Mouse (Mus musculus) adrenal gland, postnatal 4 days (tissue): ENCODE data around the gene Adgrg1. TPM values are rescaled to one million over a fixed set of nuclear protein-coding genes. Genes with fewer than 3 reads are reported as not detected.

Experiments
- DNase-seq, 2 experiments: peaks; one replicate each; pipeline ENCODE4 v3.0.0; 2021 to 2022; ENCODE audit warnings: low spot score in 2 of 2, mixed read lengths in 2 of 2
- long read RNA-seq, 2 experiments: library from polyadenylated mRNA; stranded (forward); transcript quantifications; one replicate each; pipeline ENCODE4 v2.0.0; 2021
- total RNA-seq, 2 experiments: library from RNA; stranded (reverse); gene quantifications; 2 replicates each; pipeline ENCODE4 v1.2.3; 2021

Gene Adgrg1
- total RNA-seq = 10 to 100 TPM; 38.3 to 62.3 TPM
- long read RNA-seq, experiment 1, transcript Adgrg1-201 (14 exons, 3,574 nt) = major isoform, 8 of 27 reads
- long read RNA-seq, experiment 1, partial matches to known transcripts = 3 of 27 reads
- long read RNA-seq, experiment 1, other reads (novel, unspliced or antisense) = 14 of 27 reads
- long read RNA-seq, experiment 2, transcript Adgrg1-201 (14 exons, 3,574 nt) = minor isoform, 9 of 60 reads
- long read RNA-seq, experiment 2, transcript Adgrg1-202 (14 exons, 3,616 nt) = major isoform, 12 of 60 reads
- long read RNA-seq, experiment 2, partial matches to known transcripts = 29 of 60 reads
- long read RNA-seq, experiment 2, other reads (novel, unspliced or antisense) = 10 of 60 reads

DNA sequence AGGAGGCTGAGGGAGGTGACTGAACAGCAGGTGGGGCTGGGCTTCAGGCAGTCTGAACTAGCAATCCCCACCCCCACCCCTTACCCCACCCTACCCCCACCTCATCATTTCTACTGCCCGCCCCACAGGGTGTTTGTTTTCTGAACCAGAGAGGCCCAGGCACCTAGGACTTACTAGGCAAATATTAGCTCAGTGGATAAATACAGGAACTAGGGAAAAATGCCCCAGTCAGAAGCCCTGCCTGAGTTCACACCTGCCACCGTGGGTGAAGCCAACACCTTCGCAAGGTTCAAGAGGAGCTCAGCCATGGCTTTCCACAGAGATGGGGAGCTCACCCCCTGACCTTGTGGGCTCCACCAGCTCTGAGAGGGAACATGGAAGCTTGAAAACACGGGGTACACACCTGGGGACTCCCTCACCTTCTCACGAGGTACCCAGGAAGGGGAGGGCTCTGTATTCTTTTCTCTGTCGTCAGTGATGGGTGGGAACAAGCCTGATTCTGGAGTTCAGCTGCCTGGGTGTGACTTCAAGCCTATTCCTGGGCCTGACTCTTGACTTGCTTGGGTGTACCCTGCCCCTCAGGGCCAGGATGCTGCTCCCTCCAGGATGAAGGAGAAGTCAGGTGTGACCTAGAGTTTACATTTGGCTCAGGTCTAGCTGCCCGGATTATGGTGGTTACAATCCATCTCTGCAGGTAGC lies at the start of gene Adgrg1:
TSS of gene Adgrg1 (plus strand) at position 285 of the 699 bp plus-strand sequence.
- no peak for DNase-seq

DNA sequence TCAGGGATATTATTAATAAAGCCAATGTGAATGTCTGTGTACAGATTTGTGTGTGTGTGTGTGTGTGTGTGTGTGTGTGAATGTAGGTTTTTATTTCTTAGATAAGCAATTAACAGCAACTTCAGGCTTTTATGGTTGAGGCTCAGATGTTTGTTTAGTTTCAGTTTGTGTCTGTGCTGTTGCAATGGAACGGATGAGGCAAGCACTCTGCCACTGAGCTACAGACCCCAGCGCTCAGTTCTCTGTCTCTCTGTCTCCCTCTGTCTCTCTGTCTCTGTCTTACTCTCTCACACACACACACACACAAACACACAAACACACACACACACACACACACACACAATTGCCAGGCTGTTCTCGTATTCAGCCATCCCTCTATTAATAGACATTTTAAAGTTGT lies 46.3 kb upstream of the Adgrg1 start:
- DNase-seq = no peak

DNA sequence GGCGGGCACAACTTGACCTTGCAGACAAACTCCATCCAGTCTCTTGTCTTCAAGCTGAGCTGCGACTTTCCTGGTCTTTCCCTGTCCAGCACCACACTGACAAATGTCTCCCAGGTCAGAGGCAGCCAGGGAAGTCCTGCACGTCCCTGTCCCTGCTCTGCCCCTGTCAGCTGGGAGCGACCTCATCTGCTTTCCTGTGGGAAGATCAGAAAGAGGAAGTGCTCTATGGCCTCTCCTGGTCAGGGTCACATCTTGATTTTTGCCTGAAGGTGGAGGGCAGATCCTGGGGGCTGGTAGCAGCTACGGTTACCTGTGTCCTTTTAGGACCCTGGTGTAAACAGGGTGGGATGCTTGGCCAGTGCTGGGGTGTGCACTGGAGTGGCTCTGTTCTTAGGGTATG lies 40.6 kb upstream of the Adgrg1 start:
- DNase-seq = no peak

DNA sequence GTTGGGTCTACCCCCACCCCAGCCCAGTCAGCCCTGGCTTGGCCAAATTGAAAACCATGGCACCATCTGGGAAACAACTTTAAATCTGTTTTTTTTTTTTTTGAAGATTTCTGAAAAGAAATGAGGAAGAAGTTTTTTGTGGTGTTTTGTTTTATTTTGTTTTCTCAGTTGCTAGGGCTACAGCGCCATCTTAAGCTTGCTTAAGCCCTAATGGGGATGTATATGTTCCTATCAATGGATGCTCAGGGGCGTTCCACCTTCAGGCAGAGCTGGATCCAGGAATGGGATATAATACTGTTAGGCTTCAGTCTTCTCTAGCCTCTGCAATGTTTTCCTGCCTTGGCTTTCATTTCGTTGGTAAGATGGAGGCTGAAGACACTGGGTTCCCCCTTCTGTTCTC lies 39.4 kb upstream of the Adgrg1 start:
- no peak for DNase-seq

DNA sequence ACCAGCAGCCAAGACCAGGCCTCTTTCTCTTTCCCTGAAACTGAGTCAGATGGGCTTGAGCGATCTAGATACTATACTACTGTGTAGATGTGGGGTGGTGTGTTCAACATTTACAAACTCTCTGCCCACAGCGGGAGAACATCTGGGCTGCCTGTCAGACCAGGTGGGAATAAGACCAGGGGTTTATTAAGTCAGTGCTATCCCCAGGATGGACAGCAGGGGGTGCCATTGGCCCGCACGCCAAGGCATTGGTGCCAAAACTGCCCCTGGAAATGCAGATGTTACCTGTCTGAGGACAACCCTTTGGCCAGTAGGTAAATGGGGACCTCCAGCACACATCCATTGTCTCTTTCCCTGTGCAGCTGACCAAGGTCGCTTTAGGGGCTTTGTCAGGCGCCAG lies 32.0 kb upstream of the Adgrg1 start:
- DNase-seq = peak; percentile 37 to 42

DNA sequence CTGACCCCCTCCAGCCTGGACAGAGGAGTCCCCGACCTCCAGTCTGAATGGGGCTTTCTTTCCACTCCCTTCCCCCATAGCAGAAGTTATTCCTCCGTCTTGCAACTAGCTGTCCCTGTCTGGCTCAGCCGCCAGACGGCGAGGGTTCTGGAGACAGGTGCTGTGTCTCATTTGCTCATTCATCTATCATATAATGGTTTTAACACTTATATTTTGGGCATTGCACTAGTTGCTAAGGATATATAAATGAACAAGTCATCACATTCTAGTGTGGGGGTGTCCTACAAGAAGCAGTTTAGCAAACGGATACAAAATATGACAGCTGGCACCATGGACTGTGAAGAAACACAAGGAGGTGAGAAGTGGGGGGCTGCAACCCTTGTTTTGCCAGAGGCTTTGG lies 29.4 kb upstream of the Adgrg1 start:
- DNase-seq = no peak

DNA sequence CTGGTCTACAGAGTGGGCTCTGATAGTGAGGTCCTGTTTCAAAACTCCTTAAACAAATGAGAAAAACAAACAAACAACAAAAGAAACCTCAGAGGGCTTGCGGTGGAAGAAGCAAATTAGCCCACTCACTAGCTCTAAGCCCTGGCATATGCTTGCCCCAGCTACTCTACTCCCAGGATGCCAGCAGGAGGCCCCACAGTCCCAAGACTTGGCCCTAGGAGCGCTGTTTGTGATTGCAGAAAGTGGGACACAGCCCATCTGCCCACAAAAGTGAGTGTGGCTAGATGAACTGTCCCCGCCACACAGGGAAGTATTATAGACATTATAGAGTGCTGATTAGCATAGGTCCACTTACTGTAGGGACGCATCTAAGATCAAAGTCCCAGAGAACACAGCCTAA lies 26.1 kb upstream of the Adgrg1 start:
- DNase-seq = no peak

DNA sequence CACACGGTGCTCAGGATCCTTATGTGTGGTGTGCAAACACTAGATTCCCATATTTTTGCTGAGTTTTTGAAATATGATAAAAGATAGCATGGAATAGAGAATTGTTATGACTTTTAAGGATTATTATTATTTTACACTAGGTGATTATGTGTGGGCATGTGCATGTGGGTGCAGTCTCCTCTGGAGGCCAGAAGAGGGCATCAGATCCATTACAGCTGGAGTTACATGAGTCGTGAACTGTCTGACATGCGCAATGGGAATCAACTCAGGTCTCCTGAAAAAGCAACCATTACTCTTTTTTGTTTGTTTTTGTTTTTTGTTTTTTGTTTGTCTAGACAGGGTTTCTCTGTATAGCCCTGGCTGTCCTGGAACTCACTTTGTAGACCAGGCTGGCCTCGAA lies 25.5 kb upstream of the Adgrg1 start:
- DNase-seq = no peak

DNA sequence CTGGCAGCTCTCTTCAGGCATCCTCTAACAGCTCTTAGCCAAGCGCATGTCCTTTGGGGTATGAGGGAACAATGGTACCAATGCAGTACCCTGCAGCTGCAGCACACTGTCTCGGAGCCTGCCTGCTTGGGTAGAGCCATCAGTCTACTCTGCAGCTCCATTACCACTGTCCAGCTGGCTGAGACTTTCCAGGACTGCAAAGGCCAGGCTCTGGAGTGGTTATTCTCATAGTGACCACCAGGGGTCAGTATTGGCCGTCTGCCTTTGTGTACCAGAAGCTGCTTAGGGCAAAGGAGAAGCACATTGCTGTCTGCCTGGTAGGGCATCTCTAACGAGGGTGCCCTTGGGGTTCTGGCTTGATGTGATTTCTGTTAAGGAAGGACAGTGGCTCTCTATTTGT lies 24.5 kb upstream of the Adgrg1 start:
- DNase-seq = peak; percentile 31 to 41

DNA sequence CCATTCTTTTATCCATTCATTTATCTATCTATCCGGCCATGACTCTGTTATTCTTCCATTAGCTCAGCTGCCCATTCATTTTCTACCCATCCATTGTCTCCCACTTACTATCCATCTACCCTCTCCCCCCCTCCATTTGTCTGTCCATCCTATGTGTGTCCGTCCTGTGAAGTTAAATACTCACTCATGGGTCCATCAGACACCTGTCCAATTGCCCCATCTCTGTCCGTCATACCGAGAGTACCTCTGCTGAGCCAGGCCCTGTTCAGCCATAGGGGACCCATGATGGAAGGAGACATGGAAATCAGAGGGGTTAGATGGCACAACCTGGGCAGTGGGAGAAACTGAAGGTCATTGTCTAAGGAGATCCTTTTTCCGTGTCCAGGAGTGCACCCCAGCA lies 24.1 kb upstream of the Adgrg1 start:
- no peak for DNase-seq

DNA sequence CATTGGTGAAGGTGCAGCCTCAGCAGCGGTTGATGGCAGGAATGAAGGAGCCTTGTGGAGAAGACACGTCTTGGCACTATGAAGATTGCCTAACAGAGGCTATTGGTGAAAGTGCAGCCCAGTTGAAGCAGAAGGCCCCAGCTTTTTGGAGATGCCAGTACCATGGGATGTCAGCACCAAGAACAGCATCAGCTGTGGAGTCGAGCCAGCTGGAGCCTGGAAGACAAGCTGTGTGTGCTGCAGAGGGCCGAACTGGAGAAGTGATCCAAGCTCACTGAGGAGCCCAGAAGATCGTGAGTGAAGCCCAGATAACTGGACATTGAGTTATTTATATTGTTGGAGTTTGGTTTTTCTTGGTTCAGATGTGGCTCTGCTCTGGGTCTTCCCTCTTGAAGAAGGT lies 22.5 kb upstream of the Adgrg1 start:
- no peak for DNase-seq

DNA sequence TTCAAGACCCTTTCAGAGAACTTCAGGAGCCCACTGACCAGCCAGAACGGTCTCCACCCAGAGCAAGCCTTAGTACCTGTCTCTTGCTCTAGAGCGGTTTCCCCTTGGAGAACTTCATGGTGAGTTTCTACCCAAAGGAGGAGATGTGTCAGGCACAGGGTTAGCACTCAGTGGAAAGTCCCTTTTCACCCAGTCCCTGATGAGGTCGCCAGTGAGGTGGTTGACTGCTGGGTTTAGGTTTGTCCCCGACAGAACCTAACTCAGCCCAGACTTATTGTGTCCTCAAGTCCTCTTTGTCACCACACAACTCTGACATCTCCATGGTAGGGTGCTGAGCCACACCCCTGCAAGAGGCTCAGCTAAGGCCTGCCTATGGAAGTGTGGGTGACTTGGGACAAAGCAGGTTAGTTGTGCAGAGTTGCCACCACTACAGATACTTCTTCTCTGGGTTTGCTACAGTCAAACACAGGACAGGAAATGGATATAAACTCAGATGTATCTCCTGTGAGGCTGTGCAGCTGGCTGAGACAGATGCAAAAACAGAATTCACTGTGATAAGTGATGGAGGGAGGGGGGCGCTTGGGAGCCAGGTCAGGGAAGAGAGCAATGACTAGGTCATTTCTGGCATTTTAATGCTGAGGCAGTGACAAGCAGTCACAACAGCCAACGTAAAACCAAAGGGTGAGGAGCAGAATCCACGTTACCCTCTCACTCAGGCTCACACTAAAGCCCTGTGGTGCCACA lies 20.8 kb upstream of the Adgrg1 start:
- DNase-seq = no peak

DNA sequence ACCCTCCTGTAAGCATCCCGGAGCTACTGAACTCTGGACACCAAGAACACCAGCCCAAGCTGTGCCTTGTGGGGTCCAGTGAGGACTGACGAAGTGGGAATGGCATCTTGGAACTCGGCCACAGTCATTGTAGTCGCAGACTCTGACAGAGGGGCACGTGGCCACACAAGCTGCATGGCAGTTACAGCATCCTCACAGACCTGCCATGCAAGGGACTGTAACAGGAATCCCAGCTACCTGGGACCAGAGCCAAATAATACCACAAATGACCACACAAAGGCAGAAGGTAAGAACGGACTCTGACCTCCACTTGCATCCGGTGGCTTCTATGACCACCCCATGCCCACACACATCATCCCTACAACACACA lies 20.2 kb upstream of the Adgrg1 start:
- DNase-seq = no peak

DNA sequence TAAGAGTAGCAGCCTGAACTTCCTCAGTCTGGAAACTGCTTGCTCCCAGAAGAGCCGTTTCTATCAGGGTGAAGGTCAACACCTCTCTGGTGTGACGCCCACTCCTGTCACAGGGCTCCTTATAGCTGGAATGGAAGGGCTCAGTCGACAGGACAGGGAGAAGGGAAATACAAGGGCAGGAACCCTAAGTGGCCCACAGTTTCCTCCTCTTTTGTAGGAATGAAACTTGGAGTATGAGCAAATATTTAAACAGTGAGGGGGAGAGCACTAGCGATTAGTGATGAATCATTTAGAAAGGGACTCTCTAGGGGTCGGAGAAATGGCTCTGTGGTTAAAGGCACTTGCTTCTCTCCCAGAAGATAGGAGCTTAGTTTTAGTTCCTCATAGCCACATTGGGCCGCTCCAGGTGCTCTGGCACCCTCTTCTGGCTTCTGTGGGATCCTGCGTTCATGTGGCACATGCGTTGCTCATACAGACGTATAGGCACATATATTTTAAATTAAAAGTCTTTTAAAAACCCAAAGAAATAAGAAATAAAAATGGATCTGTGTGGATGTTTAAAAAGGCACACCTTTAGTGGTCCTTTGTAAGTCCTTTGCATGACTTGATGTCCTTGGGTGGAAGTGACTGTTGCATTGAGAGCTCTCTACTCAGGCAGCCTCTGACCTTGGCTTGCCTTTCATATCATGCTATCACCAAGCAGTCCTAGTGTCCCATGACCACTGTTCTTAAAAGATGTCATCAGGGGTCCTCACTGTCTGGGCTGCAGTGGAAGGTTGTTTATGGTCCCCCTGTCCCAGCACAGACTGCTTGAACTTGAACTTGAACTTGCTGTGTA lies 19.4 kb upstream of the Adgrg1 start:
- no peak for DNase-seq

DNA sequence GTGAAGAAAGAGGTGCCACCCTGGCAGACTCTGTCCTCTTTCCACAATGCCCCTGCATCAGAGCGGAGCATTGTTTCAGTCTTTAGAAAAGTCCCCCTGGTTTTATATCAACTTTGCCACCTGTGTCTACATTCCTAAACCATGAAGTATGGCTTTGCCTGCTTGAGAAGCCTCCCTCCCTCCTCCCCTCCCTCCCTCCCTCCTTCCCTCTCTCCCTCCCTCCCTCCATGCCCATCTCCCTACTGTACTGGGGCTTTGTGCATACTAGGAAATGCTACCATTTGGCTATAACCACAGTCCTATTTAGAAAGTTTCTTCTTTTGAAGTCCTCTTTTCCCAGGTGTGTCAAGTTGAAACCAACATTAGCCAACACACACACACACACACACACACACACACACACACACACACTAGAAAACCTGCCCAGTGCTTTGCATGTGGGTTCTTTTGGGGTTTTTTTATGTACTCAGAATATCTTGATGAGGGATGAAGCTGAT lies 18.4 kb upstream of the Adgrg1 start:
- no peak for DNase-seq

DNA sequence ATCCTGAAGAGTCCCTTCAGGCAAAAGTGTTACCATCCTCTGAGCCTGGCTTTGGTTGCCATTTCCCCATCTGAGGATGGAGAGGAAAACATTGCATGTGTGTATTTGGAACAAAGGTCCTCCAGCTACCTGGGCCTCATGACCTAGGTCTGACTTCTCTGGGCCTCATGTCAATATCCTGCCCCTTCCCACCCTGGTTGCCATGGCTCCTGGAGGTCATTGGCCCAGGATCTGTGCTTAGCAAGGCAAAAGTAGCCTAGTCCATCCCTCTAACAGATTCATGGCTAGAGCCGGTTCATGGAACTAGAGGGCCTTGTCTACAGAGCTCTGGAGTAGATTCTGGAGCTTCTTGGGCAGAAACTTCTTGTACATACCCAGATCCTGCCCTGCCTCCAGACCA lies 12.3 kb upstream of the Adgrg1 start:
- DNase-seq = no peak

DNA sequence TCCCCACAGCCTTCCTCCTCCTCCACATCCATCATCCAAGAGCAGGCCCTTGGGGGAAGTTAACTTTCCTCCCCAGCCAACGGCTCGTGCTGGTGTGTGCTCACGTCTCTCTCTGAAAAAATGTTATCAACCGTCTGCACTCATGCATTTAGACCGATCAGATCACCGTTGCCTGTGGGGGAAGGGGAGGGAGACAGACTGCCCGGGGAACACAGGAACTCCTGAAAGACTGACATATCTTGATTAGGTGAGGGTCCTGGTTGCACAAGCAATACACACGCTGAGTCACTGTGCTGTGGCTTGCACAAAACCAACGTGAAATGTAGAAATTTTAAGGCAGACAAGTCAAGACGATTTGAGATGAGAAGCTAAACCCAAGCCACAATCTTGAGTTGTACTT lies 9.7 kb upstream of the Adgrg1 start:
- no peak for DNase-seq

DNA sequence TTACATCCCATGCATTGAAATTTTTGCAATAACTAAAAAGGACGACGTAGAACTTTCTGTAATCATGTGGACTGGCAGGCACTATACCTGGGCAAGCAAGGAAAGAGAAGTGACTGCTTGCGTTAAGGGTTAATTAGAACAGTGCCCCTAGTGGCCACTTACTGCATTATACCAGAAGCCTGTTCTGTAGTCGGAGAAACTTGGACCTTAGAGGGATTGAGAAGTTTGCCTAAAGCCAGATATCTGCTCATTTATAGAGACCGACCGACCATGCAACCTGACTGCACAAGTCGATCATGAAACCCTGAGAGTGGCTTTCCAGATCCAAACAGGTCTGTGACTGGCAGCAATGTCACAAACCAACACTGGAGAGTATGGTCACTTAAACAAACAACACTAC lies 8.0 kb upstream of the Adgrg1 start:
- DNase-seq = no peak

DNA sequence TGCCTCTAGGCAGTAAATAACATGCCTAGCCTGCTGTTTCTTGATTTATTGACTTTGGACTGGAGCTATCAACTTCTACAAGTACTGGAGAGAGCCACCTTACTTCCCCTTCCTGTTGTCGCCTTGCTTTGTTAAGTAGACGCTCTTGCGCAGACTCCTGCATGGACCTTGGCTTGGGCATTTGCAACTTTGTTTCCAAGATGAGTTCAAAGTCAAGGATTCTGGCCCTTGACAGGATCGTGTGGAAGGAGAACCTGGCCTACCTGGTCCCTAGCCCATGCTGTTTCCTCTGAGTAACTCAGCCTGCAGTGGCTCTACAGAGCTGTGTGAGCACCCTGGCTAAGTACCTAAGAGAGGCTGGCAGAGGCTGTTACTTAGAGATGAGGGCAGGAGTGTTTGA lies 7.5 kb upstream of the Adgrg1 start:
- no peak for DNase-seq

DNA sequence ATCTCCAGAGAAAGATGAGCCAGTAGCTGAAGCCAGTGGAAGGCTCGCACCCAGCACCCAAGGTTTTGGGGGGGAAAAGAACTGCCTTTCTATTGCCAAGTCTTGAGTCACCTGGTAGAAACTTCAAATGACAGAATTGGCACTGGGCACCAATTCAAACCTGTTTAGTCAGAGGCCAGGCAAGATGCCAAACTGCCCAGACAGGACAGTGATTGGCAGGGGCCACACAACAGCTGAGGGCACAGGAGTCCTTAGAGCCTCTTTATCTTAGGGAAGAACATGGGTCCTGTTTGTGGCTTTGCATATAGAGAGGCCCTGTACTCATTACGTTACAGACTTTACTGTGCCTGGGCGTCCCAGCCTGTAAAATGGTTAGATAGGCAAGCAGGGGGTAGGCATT lies 7.0 kb upstream of the Adgrg1 start:
- DNase-seq = peak in 1 of 2 experiments; percentile 43

DNA sequence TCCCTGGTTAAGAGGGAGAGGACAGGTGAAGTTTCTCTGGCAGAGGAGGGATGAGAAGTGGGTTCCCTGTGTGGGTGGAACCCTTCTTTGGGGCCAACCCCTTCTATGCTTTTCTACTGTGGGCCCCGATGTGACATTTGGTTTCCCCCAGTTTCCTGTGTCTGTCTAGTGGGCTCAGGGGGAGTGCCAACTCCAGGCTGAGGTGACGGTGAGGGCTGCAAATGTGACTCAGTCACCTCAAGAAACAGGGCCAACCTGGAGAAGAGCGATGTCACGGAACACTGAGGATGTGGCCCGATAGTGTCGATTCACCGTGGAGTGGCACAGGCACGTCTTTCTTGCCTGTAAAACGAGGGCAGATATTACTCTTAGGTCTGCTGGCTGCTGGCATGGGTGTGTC lies 1.3 kb upstream of the Adgrg1 start:
- DNase-seq = no peak
